Mouse (Mus musculus) ES-Bruce4 (cell line): ENCODE measurements around the gene Slc15a3. TPM values are rescaled to one million over a fixed set of nuclear protein-coding genes. Genes with fewer than 3 reads are reported as not detected.

Source experiments
- H3K27ac ChIP-seq: 2 replicates; pipeline ENCODE4 v1.5.1; 2012; ENCODE audit warnings: low read length, inconsistent platforms; ENCODE audit not compliant: insufficient read depth
- H3K27me3 ChIP-seq: 2 replicates; pipeline ENCODE4 v1.6.1; 2012; ENCODE audit warnings: mild to moderate bottlenecking, low read length, inconsistent platforms; ENCODE audit not compliant: control insufficient read depth, poor library complexity, insufficient read depth, severe bottlenecking
- H3K36me3 ChIP-seq: 2 replicates; pipeline ENCODE4 v1.6.1; 2012; ENCODE audit warnings: inconsistent platforms, mild to moderate bottlenecking, low read length, moderate library complexity; ENCODE audit not compliant: control insufficient read depth, poor library complexity, insufficient read depth, severe bottlenecking
- H3K4me1 ChIP-seq: one replicate; pipeline ENCODE4 v1.8.1; 2011; ENCODE audit warnings: low read length; ENCODE audit not compliant: control insufficient read depth, insufficient read depth
- H3K4me3 ChIP-seq: 2 replicates; pipeline ENCODE4 v1.5.1; 2011; ENCODE audit warnings: low read depth, mild to moderate bottlenecking, low read length
- H3K9ac ChIP-seq: 2 replicates; pipeline ENCODE4 v1.6.1; 2012; ENCODE audit warnings: low read depth, mild to moderate bottlenecking, inconsistent platforms; ENCODE audit not compliant: poor library complexity, severe bottlenecking
- H3K9me3 ChIP-seq: replicated peaks from 2 replicates; pipeline ENCODE4 v1.6.1; 2012; ENCODE audit warnings: mild to moderate bottlenecking, low read length, inconsistent platforms; ENCODE audit not compliant: control insufficient read depth, poor library complexity, insufficient read depth, severe bottlenecking
- CTCF ChIP-seq: IDR thresholded peaks from one replicate; pipeline ENCODE4 v1.8.1; 2011; ENCODE audit warnings: low read depth, low read length
- EP300 ChIP-seq: IDR thresholded peaks from 2 replicates; pipeline ENCODE4 v1.6.1; 2011; ENCODE audit warnings: low read depth, low read length; ENCODE audit not compliant: insufficient read depth
- POLR2A ChIP-seq: IDR thresholded peaks from one replicate; pipeline ENCODE4 v1.8.1; 2011; ENCODE audit warnings: low read length; ENCODE audit not compliant: insufficient read depth
- polyA plus RNA-seq: library from polyadenylated mRNA; stranded (reverse); fragments of >200 nt; gene quantifications from 2 replicates; pipeline ENCODE4 v1.2.4, GENCODE M21; 2011; ENCODE audit warnings: low read depth; ENCODE audit not compliant: missing spikeins, insufficient read depth, insufficient read length

Slc15a3 gene
- polyA plus RNA-seq, 1 experiment, result not detected

GRCm38 (mm10) chr19:10828321-10828720, 11.2 kb upstream of the Slc15a3 start:
- Histone ChIP-seq H3K9ac (no peak overlapping the region), H3K27me3 (no peaks in the 10 kb centered on the region), H3K27ac (no peak overlapping the region), H3K4me1 (no peaks in the 10 kb centered on the region), H3K9me3 (no peaks in the 10 kb centered on the region), H3K4me3 (no peak overlapping the region), H3K36me3 (no peaks in the 10 kb centered on the region)
- TF ChIP-seq POLR2A, result no peak
- no peak for TF ChIP-seq CTCF
- TF ChIP-seq EP300, result no peak

GRCm38 (mm10) chr19:10829436-10830175, 9.9 kb upstream of the Slc15a3 start, which contains the start of gene Cd6:
Gene Cd6 (minus strand): TSS chr19:10830058.
- TF ChIP-seq EP300 (no peak), CTCF (no peak), POLR2A (no peak)
- H3K4me3 ChIP-seq, result no peak within 1 kb of the TSS
- H3K9ac ChIP-seq, result no peak within 1 kb of the TSS
- H3K9me3 ChIP-seq, result no peaks in the 10 kb centered on the region
- H3K27ac ChIP-seq, result no peak within 1 kb of the TSS
- H3K36me3 ChIP-seq, result no peaks in the 10 kb centered on the region
- no peaks in the 10 kb centered on the region for H3K27me3 ChIP-seq
- H3K4me1 ChIP-seq, result no peaks in the 10 kb centered on the region

- Histone ChIP-seq H3K9me3 (no peaks in the 10 kb centered on the region), H3K4me3 (no peak overlapping the region), H3K36me3 (no peaks in the 10 kb centered on the region), H3K4me1 (peaks cover 2% of the 10 kb centered on the region), H3K27me3 (no peaks in the 10 kb centered on the region), H3K27ac (no peak overlapping the region), H3K9ac (no peak overlapping the region)
- TF ChIP-seq CTCF (peak; percentile 85), POLR2A (no peak)
Observed at GRCm38 (mm10) chr19:10831424-10831823, 8.1 kb upstream of the Slc15a3 start.

- peaks cover 2% of the 10 kb centered on the region for H3K4me1 ChIP-seq
- no peaks in the 10 kb centered on the region for H3K9me3 ChIP-seq
- no peaks in the 10 kb centered on the region for H3K27me3 ChIP-seq
- H3K9ac ChIP-seq, result no peak overlapping the region
- H3K36me3 ChIP-seq, result no peaks in the 10 kb centered on the region
- H3K27ac ChIP-seq, result no peak overlapping the region
- H3K4me3 ChIP-seq, result no peak overlapping the region
- no peak for TF ChIP-seq EP300
- TF ChIP-seq POLR2A, result no peak
- TF ChIP-seq CTCF, result no peak
Observed at GRCm38 (mm10) chr19:10832030-10832429, 7.5 kb upstream of the Slc15a3 start.

GRCm38 (mm10) chr19:10833611-10834010, 5.9 kb upstream of the Slc15a3 start:
- Histone ChIP-seq H3K4me3 (no peak overlapping the region), H3K36me3 (no peaks in the 10 kb centered on the region), H3K27ac (no peak overlapping the region), H3K27me3 (no peaks in the 10 kb centered on the region), H3K9ac (no peak overlapping the region), H3K9me3 (no peaks in the 10 kb centered on the region), H3K4me1 (peaks cover 2% of the 10 kb centered on the region)
- TF ChIP-seq CTCF, result no peak
- TF ChIP-seq POLR2A, result no peak
- TF ChIP-seq EP300, result no peak

- Histone ChIP-seq H3K9me3 (no peaks in the 10 kb centered on the region), H3K4me1 (peaks cover 2% of the 10 kb centered on the region), H3K27me3 (no peaks in the 10 kb centered on the region), H3K36me3 (no peaks in the 10 kb centered on the region), H3K9ac (no peak overlapping the region), H3K4me3 (no peak overlapping the region), H3K27ac (no peak overlapping the region)
- TF ChIP-seq POLR2A (no peak), EP300 (0 out of 2 replicates have a peak, but pooled peaks have one; percentile 59)
Observed at GRCm38 (mm10) chr19:10835671-10836070, 3.9 kb upstream of the Slc15a3 start.
